Mouse (Mus musculus): ENCODE results near the gene Madd. TPM values are rescaled to one million over a fixed set of nuclear protein-coding genes. Genes with fewer than 3 reads are reported as not detected.

Madd gene
- total RNA-seq, 2 experiments from 2014 or later: 5.3 to 6.0 TPM

DNA sequence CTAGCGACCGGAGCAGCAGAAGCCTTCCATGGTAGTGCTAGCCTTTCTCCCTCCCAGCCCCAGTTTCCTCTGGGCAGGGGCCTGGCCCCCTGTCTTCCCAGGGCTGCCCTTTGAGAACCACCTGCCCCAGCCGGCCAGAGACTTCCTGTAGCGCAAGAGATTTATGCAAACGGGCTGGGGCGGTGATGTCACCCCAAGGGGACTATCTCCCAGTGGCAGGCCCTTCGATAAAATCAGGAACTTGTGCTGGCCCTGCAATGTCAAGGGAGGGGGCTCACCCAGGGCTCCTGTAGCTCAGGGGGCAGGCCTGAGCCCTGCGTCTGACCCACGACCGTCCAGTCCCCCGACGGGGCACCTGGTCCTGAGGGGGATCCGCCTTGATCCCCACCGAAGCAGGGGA is 87.1 kb downstream of the Madd start:
- no peak for DNase-seq

DNA sequence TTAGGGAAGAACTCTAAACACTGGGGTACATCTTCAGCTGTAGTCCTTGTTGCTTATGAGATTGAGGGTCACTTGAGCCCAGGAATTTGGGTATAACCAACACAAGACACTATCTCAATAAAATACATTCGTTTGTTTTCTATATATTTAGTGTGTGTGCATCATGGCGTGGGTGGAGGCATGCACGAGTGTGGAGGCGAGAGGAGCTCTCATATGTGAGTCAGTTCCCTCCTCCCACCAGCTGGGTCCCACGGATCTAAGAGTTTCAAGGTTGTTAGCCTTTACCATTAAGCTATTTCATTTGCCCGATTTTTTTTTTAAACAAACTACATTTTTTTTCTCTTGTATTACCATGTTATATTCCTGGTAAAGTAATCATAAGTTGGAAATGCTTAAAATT is 92.8 kb downstream of the Madd start:
- DNase-seq: no peak

DNA sequence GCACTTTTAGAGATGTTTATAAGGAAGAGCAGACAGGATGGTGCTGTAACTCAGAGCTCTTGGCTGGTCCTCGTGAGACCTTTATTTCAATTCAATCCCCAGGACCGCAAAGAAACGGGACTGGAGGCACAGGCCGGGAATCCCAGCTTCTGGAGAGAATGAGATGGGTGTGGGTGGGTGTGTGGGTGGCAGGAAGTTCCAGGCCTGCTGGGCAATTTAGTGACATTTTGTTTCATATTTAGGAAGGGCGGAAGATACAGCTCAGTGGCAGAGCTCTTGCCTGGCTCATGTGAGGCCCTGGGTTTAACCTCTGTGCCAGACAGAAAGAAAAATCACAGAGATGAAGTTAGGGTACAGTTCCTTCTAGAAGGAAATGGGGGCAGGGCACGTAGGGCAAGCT is 93.4 kb downstream of the Madd start:
- no peak for DNase-seq

DNA sequence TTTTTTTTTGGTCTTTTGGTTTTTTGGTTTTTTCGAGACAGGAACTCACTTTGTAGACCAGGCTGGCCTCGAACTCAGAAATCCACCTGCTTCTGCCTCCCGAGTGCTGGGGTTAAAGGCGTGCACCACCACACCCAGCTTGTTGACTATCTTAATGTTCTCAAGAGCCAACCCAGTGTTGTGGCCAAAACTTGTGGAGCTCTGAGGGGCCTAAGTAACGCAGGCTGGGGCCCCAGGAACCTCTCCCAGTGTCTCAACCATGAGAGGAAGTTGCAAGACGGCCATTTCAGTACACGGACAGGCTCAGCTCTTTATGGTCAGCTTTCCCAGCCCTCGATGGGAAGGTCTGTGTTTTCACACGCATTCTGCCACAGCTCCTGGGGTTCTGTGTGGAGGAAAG is 94.7 kb downstream of the Madd start:
- no peak for DNase-seq

DNA sequence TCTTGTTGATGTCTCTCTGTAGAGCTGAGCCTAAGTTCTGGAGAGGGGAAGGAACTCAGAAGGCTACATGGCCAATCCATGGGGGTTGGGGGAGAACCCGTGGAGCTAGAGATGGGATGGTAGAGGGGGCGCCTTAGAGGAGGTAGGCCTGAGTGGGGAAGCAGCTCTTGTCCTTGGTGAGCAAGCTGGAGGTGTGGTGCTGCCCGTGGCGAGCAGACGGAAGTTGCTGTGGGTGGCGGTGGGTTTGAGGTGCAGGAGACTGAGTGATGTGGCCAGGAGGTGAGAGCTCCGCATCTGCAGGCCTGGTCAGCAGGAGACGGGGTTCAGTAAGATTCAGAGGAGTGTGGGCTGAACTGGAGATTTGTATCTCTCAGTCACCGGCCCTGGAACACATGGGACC is 96.2 kb downstream of the Madd start:
- DNase-seq: no peak

Other genes starting within 250 kb of the Madd start
- gene Celf1, start 243.5 kb downstream of the Madd start, total RNA-seq (2021): 10 to 100 TPM; 54.1 to 61.9 TPM
- gene Rapsn, start 148.2 kb downstream of the Madd start, total RNA-seq (2021): 10 to 100 TPM; 32.5 to 32.8 TPM
- 100 to 1,000 TPM; 336 to 337 TPM for gene Psmc3, start 129.8 kb downstream of the Madd start, total RNA-seq (2021)
- gene Slc39a13, start 113.4 kb downstream of the Madd start, total RNA-seq (2021): 10 to 100 TPM; 27.8 to 40.8 TPM
- 1 to 10 TPM; 3.2 to 6.4 TPM for gene Spi1, start 101.4 kb downstream of the Madd start, total RNA-seq (2021)
- gene Mybpc3, start 65.7 kb downstream of the Madd start, total RNA-seq (2021): under 1 TPM; 0.12 to 0.20 TPM
- 1 to 10 TPM; 3.7 to 4.0 TPM for gene Nr1h3, start 19.0 kb upstream of the Madd start, total RNA-seq (2021)
- gene Acp2, start 19.0 kb upstream of the Madd start, total RNA-seq (2021): 10 to 100 TPM; 13.0 to 17.4 TPM
- 1 to 10 TPM; 4.2 to 7.6 TPM for gene Ddb2, start 53.1 kb upstream of the Madd start, total RNA-seq (2021)
- 100 to 1,000 TPM; 288 to 337 TPM for gene Pacsin3, start 72.1 kb upstream of the Madd start, total RNA-seq (2021)
- 10 to 100 TPM; 77.1 to 84.3 TPM for gene Arfgap2, start 81.1 kb upstream of the Madd start, total RNA-seq (2021)